Mouse (Mus musculus): ENCODE data around the gene Cmtm2a. TPM values are rescaled to one million over a fixed set of nuclear protein-coding genes. Genes with fewer than 3 reads are reported as not detected.
A peak's percentile ranks its signal among the peaks of the same experiment; 100 is the strongest.
"Not testable (repeated sequence)": the region's sequence is repeated elsewhere in the genome, so short reads cannot be mapped to it uniquely, and the experiment has no call there.

Cmtm2a gene
- total RNA-seq, 4 experiments from 2014 or later: not detected

DNA sequence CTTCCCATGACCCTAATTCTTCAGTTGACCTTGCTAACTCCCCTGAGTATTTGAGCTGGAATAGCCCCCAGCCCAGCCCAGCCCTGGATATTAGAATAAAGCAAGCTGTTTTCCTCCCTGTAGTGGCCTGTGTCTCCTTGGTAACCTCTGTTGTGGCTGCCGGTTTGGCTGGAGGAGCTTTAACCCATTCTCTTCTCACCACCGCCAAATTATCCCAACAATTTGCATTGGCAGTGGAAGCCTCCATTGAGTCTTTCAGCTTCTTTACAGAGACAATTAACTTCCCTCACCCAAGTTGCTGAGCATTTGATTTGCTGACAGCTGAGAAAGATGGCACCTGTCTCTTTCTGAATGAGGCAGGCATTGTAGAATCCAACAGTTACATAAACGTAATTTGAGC is 8.6 kb upstream of the Cmtm2a start:
- peak; percentile 7 to 9 for DNase-seq (ENCODE audit: low spot score in 2 of 2)

DNA sequence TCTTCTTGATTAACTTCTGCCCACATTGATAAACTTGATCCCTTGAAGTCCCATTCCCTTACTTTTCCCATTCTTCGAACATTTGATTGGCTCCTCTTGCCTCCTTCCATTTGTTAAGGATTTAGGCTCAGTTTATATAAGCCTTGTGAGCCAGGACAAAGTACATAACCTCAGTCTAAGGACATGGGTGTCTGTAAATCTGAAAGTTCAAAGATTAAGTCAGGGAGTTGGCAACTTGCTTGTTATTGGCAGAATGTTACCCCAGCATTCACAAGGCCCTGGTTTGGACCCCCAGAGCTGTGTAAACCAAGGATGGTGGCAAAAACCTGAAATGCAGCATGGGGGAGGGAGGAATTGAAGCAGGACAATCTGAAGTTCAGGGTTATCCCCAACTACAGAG is 1.4 kb upstream of the Cmtm2a start:
- no peak for DNase-seq (ENCODE audit: low spot score in 2 of 2)

DNA sequence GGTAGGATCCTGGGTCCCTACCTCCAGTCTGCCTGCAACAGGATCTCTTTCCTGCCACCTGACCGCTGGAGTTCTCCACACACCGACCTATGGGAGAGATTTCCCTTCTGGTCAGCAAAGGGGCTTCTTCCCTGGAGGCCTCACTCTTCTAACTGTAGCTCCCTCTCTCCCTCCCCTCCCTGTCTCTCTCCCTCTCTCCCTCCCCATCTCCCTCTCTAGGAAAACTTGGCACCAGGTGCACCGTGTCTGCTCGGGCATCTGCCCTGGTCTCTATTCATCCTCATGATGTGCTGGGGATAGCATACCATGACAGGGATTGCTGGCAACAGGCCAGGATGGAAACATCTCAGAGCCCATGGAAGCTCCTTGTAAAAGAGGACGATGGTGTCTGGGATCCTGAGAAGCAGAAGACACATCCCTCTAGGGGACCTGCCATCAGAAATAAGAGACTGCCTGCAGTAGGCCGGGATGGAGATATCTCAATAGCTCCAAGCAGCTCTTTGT is 24.0 kb downstream of the Cmtm2a start:
- DNase-seq (ENCODE audit: low spot score in 2 of 2): no peak

DNA sequence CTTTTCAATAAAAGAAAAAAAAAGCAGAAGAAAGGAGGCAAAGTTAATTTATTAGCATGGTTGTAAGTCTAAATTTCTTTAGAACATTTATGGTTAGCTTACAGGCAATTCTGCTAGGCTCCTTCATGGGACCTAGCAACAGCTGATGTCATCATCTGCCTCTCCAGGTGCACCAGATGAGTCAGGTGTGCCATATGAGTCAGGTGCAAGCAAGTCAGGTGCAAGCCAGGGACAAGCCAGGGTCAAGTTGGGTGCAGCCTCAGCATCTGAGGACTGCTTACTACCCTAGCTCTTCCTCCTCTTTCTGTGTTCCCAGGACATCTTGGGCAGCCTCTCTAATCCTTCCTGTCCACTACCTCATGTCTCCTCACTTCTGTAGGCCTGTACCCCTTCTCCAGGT is 24.6 kb downstream of the Cmtm2a start:
- DNase-seq (ENCODE audit: low spot score in 2 of 2): no peak

DNA sequence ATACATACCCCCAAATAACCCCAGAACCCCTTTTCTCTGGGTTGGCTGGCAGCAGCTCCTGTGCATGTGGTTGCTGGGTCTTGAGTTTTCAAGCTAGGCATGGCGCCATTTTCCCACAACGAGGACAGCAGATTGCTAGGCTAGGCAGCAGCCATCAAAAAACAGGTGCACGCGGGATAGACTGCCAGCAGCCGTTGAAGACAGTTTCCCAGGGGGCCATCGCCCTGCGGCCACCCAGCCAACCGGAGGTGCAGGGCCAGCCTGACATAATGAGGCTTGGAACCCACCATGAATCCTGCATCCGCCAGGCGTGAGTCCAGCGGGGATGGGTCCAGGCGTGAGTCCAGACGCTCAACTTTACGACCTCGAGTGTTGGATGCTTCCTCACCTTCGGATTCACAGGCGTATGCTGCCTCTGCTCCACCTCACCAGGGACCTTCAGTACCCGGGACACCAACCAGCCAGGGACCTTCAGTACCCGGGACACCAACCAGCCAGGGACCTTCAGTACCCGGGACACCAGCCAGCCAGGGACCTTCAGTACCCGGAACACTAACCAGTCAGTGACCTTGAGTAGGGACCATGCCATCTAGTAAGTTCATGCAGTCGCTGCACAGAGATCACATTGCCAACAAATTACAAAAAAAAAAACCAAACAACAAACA is 28.6 kb downstream of the Cmtm2a start:
- DNase-seq (ENCODE audit: low spot score in 2 of 2): not testable (repeated sequence)

DNA sequence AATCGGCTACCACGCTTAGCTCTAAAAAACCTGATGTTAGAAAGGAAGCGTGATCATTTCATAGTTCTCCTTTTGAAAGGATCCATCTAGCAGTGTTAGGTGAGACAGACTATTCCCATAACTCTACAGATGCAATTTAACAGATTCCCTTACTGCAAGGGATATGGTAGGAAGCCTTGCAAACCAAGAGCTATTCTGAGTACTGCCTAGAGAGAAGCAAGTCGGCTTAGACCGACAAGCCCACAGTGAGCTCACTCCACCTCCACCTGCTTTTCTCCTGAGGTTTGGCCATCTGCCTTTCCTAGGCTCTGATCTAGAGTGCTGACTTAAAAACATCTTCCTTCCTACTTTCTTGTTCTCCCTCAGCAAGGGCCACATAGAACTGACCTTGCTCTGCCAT is 31.2 kb downstream of the Cmtm2a start:
- not testable (repeated sequence) for DNase-seq (ENCODE audit: low spot score in 2 of 2)

DNA sequence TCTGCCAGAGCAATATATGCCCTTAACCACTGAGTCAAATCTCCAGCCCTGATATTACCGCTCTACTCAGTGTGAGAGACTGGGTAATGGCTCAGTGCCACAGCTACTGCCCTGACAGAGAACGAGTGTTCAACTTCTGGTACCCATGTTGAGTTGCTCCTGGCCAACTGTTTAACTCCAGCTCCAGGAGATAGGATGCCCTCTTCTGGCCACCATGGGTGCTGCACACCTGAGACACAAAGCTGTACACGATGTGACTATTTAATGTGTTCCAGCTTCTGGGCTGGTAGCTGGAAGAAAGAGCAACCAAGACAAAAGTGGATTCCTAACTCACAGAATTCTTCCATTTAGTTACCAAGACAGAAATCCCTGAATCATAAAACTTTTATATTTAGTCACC is 40.0 kb downstream of the Cmtm2a start:
- no peak for DNase-seq (ENCODE audit: low spot score in 2 of 2)

DNA sequence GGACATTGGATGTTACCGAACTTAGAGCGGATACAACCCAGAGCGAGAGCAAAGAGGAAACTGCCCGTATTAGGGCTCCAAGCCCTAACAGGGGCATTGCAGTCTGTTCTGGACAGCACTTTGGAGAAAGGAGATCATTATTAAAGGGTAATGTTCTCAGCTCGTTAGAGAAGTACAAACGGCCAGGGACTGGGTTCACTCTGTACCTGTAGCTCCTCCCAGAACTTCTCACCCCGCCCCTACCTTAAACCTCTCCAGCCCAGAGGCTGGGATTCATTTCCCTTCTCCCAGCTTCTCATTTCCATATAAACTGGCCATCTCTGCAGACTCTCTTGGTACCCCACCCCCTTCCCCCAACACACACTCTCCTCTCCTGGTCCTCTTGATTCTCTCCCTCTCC is 41.5 kb downstream of the Cmtm2a start:
- no peak for DNase-seq (ENCODE audit: low spot score in 2 of 2)

DNA sequence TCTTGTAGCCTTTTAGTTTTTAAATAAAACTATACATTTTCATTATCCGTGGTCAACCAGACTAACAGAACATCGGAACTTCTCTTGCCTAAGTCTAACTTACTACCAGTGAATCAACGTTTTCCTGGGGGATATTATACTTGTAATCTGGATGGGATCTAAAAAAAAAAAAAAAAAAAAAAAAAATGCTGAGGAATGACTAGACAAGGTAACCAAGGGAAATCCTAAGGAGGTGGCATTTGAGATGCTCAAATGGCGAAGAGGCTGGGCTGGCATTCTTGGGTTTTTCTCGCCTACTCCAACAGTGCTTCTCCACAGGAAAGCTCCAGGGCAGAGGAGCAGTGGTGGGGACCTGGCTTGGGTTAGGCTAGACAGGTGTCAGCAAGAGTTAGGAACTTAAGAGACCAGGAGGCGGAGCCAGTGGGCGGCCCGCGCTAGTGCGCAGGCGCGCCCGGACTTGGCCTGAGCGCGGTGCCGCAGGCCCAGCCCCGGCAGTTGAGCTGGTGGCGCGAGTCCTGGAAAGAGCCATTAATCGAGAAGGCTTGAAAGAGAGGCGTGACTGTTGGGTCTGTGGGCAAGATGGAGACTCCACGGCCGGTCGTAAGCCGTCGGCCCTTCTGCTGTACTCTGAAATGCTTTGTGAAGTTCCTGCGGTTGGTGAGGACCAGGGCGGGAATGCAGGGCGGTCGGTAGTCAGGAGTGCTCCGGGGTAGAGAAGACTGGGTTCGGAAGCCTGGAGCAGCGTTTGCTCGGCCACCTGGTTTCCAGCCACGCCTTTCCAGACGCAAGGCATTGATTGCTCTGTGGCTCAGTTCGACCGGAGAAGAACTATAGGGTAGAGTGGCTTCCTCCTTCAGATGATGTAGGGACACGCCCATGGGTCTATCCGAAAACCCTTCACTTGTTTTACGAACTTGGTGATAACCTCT is 42.3 kb downstream of the Cmtm2a start, which contains the start of gene Cklf:
Gene Cklf, plus strand, starts transcription at position 423 of the 929 bp plus-strand sequence.
- DNase-seq (ENCODE audit: low spot score in 2 of 2): peak; percentile 49 to 71

DNA sequence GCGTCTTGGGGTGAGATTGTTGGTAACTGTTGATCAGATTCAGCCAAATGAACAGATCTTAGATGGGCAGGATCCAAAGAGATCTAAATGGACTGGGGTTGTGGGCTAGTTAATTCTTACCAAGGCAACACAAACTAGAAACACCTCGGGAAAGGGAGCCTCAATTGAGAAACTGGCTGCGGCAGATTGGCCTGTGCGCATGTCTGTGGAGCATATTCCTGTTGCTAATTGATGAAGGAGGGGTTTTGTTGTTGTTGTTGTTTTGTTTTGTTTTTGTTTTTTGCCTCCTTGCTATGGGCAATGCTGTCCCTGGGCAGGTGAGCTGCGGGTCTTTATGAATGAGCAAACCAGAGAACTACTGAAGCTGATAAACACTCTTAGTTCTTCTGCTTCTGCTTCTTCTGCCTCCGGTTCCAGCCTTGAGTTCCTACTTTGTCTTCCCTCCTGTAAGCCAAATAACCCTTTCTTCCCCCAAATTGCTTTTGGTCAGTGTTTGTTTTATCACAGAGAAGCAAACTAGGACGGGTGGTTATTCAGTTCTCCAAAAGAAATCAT is 43.5 kb downstream of the Cmtm2a start:
- DNase-seq (ENCODE audit: low spot score in 2 of 2): no peak

DNA sequence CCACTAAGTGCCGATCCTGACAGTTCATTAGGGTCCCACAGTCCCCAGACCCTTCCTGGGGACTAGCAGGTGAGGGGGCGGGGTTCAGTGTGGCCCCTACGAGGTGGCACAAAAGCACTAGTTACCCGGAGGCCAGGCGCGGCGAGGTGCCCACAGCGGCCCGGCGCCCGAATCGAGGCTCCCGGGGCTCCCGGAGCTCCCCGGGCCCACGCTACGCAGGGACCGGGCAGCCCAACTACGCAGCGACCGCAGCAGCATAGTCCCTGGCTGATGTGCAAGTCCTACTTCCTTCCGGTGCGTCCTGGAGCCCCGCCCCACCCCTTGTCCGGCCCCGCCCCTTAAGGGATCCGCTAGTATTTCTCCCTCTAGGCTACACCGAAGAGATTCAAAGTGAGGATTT is 44.7 kb downstream of the Cmtm2a start, which contains the start of gene Tk2:
Gene Tk2, minus strand, starts transcription at position 283 of the 400 bp plus-strand sequence.
- DNase-seq (ENCODE audit: low spot score in 2 of 2): peak; percentile 60 to 70

DNA sequence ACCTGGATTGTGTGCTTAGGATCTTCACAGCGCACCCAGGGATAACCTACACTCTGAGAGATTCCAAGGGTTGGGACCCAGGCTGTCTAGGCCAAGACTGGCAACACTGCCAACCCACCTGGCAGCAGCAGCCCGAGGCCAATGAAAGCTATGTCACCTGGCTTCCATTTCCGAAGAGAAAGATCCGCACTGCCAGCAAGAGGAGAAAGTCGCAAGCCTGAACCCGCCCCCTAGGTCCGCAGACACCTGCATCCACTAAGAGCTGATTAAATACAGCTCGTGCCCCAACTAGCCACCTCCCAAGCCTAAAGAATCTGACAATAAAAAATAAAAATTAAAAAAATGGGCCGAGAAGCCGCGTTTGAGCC is 45.1 kb downstream of the Cmtm2a start:
- DNase-seq (ENCODE audit: low spot score in 2 of 2): peak in 1 of 2 experiments; percentile 14

DNA sequence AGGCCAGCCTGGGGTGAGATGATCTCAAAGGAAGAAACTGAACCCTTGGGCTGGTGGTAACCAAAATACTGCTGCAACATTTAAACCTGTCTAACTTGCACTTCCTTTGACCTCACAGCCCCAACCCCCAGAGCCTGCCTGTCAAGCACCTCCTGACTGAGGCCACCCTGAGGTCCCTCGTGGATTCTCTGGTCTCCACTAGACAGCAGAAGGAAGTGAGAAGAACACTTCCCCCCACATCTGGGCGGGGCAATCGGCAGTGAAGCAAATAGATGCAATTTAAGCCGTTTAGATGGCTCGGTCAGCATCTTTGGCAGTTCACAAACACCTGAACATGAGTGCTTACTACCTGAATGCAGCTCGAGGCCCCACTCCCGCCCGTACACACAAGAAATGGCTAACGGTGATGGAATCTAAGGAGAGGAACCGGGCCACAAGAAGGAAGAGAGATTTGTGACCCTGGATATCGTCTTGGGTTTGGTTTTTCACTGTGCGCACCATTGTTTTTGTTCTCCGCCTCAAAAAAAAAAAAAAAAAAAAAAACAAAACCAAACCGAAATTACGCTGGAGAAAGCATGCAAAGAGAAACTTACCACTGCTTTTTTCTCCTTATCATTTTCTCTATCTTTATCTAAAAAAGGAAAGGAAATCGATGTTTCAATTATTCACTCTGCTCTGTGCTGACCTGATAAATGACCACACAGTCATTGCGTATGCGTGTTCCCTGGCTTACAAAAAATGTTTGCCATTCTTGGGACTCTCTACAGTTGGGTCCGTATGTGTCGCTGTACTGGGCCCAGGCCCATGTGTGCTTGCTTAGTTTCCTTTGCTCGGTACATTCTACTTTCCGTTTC is 45.7 kb downstream of the Cmtm2a start:
- DNase-seq (ENCODE audit: low spot score in 2 of 2): no peak

DNA sequence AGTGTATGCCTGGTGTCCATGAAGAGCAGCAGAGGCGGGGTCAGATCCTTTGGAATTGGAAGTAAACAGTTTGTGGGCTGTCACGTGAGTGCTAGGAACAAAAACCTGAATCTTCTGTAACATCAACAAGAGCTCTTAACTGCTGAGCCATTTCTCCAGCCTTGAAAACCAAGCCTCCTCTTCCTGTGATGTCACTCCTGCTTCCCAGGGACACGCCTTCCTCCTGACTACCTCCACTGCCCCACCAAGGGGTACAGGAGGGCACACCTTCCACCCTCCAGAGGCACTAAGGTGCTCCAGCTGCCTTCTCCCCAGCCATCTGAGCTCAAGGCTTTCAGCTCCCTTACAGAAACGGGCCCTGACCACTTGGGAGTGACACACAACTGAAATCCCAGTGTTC is 46.4 kb downstream of the Cmtm2a start:
- DNase-seq (ENCODE audit: low spot score in 2 of 2): no peak

DNA sequence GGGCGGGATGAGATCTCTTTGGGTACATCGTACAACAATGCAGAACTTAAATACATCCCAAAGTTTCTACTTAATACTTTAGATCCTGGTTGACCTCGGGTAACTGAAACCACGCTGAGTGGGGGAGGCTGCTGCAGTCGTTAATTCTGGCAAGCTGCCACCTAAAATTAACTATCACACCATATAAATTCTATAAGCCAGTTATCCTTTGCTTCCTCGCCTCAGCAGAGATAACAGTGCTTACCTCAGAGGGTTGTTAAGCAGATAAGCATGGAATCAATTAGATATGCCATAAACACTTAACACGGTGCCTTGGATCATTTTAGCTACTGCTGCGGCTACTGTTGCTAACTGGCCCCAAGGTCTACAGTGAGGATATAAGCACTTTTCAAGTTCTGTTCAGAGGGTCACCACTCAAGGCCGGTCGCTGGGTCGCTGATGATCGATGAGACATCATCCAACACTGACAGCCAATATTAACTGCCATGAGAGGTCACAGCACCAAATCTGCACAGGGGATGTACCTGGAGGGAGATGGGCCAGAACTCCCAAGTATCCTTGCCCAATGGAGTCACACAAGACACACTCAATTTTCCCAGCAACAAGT is 50.8 kb downstream of the Cmtm2a start:
- DNase-seq (ENCODE audit: low spot score in 2 of 2): no peak

DNA sequence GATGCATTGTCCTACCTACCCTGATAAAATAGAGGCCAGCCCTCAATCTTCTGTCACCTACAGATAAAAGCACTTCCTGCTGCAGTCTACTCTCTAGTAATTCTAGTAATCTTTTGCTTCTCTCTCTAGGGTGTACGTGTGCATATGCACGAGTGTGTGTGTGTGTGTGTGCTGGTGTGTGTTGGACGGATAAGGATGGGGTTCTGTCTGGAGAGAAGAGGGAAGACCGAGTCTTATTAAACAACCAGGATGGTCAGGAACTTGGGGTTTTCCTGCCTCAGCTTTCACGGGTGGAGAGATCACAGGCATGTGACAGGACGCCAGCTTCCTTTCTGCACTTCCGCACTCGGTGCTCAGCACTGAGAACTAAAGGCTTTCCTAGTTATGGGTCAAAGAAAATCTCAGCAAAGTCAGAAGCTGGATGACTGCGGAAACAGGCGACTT is 53.5 kb downstream of the Cmtm2a start:
- no peak for DNase-seq (ENCODE audit: low spot score in 2 of 2)

DNA sequence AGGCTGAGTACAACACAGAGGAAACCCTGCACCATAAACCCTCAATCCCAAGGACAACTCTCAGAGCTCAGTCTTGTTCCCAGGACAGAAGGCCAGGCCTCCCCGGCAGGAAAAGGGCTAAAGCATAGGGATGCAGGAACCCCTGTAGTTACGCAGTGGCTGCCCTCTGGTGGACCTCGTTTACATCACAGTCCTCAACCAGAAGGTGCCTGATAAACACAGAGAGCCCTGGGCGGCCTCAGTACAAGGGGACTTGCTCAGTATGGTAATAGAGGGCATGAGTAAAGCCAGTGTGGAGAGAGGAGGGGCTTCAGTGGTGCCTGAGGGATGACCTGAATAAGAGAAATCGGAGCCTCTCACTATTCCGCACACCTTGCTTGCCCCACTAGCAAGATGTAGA is 58.4 kb downstream of the Cmtm2a start:
- DNase-seq (ENCODE audit: low spot score in 2 of 2): no peak

DNA sequence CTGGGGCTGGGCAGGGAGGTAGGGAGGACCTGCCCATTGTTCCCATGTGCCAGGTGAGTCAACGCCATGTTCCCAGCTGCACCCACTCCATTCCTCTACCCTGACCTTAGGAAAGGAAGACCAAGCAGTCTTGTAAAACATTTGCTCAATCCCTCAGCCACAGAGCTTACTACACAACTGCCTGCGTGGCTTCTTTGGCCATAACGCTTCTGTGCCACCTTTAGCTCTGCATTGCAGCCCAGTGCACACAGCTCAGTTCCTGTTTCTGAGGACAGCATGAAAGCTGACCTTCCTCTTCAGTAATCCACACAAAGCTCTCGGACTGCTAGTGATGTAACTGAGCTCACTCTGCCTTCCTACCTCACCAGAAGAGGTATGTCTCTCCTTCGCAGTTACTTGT is 60.1 kb downstream of the Cmtm2a start:
- no peak for DNase-seq (ENCODE audit: low spot score in 2 of 2)

DNA sequence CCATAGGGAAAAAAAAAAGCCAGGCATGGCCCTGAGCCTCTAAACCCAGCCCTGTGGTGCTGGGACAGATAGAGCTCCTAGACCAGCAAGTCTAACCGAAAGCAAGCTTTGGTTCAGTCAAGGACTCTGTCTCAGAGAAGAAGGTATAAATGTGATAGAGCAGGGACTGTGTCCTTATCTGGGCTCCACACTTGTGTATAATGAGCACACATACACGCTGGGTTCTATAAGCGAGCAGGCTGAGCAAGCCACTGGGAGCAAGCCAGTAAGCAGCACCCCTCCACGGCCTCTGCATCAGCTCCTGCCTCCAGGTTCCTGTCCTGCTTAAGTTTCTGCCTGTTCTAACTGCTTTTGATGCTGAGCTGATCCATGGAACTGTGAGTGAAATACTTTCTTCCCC is 60.9 kb downstream of the Cmtm2a start:
- DNase-seq (ENCODE audit: low spot score in 2 of 2): no peak
